8 mouse cellular contexts compared by ENCODE assay signal in the genomic region with DNA sequence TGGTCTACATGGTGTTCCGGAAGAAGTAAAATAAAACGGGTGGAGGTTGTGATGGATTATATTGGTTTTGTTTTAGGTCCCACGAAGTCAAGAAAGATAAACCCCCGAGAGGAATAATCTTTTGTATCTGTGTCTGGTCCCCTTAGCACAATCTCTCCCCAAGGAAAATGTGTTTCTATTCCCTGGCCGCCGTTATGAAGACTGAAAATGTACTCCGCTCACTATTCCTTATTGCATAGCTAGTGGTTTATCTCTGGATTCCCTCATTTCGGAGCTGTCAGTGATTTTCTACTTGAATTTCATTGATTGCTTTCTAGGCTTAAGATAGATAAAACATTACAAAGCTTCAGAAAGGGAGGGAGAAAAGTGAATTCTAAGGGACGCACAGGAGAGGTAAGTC. TPM values are rescaled to one million over a fixed set of nuclear protein-coding genes. Genes with fewer than 3 reads are reported as not detected.
DNase-seq lines count a peak whose midpoint lies in the region; ATAC-seq and TF ChIP-seq lines count a peak whose summit lies in the region.

No protein-coding gene starts in this region.

- H3K27ac ChIP-seq in forebrain, postnatal 0 days (ENCODE audit: low read depth, low read length), result peak overlapping the region; percentile 100
- H3K27ac ChIP-seq in liver, embryonic 16.5 days (ENCODE audit: low read length), result peak overlapping the region; percentile 98

- no peaks in the 10 kb centered on the region for H3K9me3 ChIP-seq in E14TG2a.4 (ENCODE audit: low read length)
- no peaks in the 10 kb centered on the region for H3K9me3 ChIP-seq in forebrain, postnatal 0 days (ENCODE audit: low read length)
- H3K9me3 ChIP-seq in liver, embryonic 16.5 days (replicated peaks; ENCODE audit: control insufficient read depth, low read length), result no peaks in the 10 kb centered on the region

- no peaks in the 10 kb centered on the region for H3K27me3 ChIP-seq in E14TG2a.4 (ENCODE audit: insufficient read depth, low read length)
- H3K27me3 ChIP-seq in forebrain, postnatal 0 days (ENCODE audit: insufficient read depth, low read length), result no peaks in the 10 kb centered on the region
- no peaks in the 10 kb centered on the region for H3K27me3 ChIP-seq in liver, embryonic 16.5 days (ENCODE audit: control insufficient read depth, insufficient read depth, low read depth, low read length)

- peaks cover 34% of the 10 kb centered on the region for H3K4me1 ChIP-seq in E14TG2a.4 (replicated peaks; ENCODE audit: low read depth, low read length)
- peaks cover 6% of the 10 kb centered on the region; the same call in 1 of the 2 replicates for H3K4me1 ChIP-seq in forebrain, postnatal 0 days (ENCODE audit: insufficient read depth)
- H3K4me1 ChIP-seq in liver, embryonic 16.5 days (ENCODE audit: control insufficient read depth, low read depth, low read length), result peaks cover 15% of the 10 kb centered on the region

- ATAC-seq in forebrain, postnatal 0 days, result no peak
- no peak for ATAC-seq in liver, embryonic 16.5 days (ENCODE audit: low read depth)

- peak; percentile 33 for DNase-seq in heart, adult 11 months
- DNase-seq in heart, adult 18-20 months, result no peak
- DNase-seq in forebrain, postnatal 0 days, result no peak
- DNase-seq in thymus, postnatal 36 days, result no peak
- DNase-seq in cerebellum, adult 9-10 months, result no peak
- DNase-seq in gastrocnemius, postnatal 14 days, result no peak

- intact Hi-C loops in gastrocnemius, postnatal 14 days (cut with DNase I; ENCODE audit: low total_unique reads), result no loop called here

- no peak for TF ChIP-seq CTCF in E14TG2a.4 (conservative IDR thresholded peaks at IDR 0.05; ENCODE audit: low read length)
- no peak for TF ChIP-seq CTCF in forebrain, postnatal 0 days (IDR thresholded peaks at IDR 0.05; ENCODE audit: low read depth)

- H3K4me3 ChIP-seq in E14TG2a.4 (replicated peaks; ENCODE audit: low read length), result peak overlapping the region; percentile 90
- peak overlapping the region; percentile 98 for H3K4me3 ChIP-seq in forebrain, postnatal 0 days (ENCODE audit: low read depth, low read length)
- H3K4me3 ChIP-seq in liver, embryonic 16.5 days (ENCODE audit: low read depth, low read length), result peak overlapping the region; percentile 97

- peak overlapping the region; percentile 97; the same call in 1 of the 2 replicates for H3K9ac ChIP-seq in forebrain, postnatal 0 days
- H3K9ac ChIP-seq in liver, embryonic 16.5 days (ENCODE audit: low read depth, low read length), result peak overlapping the region; percentile 62

- H3K36me3 ChIP-seq in E14TG2a.4 (ENCODE audit: insufficient read depth, low read length), result peaks cover 9% of the 10 kb centered on the region; the same call in 1 of the 2 replicates
- H3K36me3 ChIP-seq in forebrain, postnatal 0 days (ENCODE audit: insufficient read depth), result no peaks in the 10 kb centered on the region
- no peaks in the 10 kb centered on the region for H3K36me3 ChIP-seq in liver, embryonic 16.5 days (ENCODE audit: control insufficient read depth, insufficient read depth)

- H3K4me2 ChIP-seq in forebrain, postnatal 0 days (ENCODE audit: low read depth), result peak overlapping the region; percentile 52
- peak overlapping the region; percentile 90 for H3K4me2 ChIP-seq in liver, embryonic 16.5 days (ENCODE audit: low read depth, low read length)

- 8% methylated on average over 9 of the region's 9 CpGs for WGBS in forebrain, postnatal 0 days
- WGBS in liver, embryonic 16.5 days (ENCODE audit: insufficient replicate concordance), result 12% methylated on average over 9 of the region's 9 CpGs

RNA-seq across cellular contexts. Expression of a gene that starts 1.7 kb away (rescaled TPM):
- total RNA-seq in heart, adult 18-20 months (2021), result 10 to 100 TPM; 31.9 to 33.1 TPM
- 56.7 and 72.8 TPM in 2 replicates for total RNA-seq in forebrain, postnatal 0 days (2014; rRNA removed)
- 19.6 and 24.9 TPM in 2 replicates for polyA plus RNA-seq in forebrain, postnatal 0 days (2015; fragmentation: Nextera tagmentation; extraction: Ambion mirVana)
- 2.6 TPM in 2 replicates for polyA plus RNA-seq in liver, embryonic 16.5 days (2015; fragmentation: Nextera tagmentation; extraction: Ambion mirVana)
- total RNA-seq in gastrocnemius, postnatal 14 days (2021), result 10 to 100 TPM; 32.3 to 33.7 TPM
